Mouse (Mus musculus) midbrain, embryonic 15.5 days (tissue): Measurements from ENCODE around the gene Nsf. TPM values are rescaled to one million over a fixed set of nuclear protein-coding genes. Genes with fewer than 3 reads are reported as not detected.
A peak's percentile ranks its signal among the peaks of the same experiment; 100 is the strongest.

Source experiments
- ATAC-seq: fragments of 200-750 bp; cut with Nextera tagmentation; replicated peaks from 2 replicates; pipeline ENCODE4 v1.8.0; 2017; ENCODE audit warnings: moderate TSS enrichment
- H3K27ac ChIP-seq: fragments of 300-500 bp; sonication (generic); 2 replicates; pipeline ENCODE4 v1.5.1; 2015; ENCODE audit warnings: mild to moderate bottlenecking, inconsistent platforms
- H3K27me3 ChIP-seq: fragments of 300-500 bp; sonication (generic); replicated peaks from 2 replicates; pipeline ENCODE4 v1.6.1; 2015; ENCODE audit warnings: inconsistent platforms
- H3K36me3 ChIP-seq: fragments of 300-500 bp; sonication (generic); replicated peaks from 2 replicates; pipeline ENCODE4 v1.6.1; 2015; ENCODE audit warnings: inconsistent platforms
- H3K4me1 ChIP-seq: fragments of 300-500 bp; sonication (generic); 2 replicates; pipeline ENCODE4 v1.6.1; 2015; ENCODE audit warnings: inconsistent platforms
- H3K4me2 ChIP-seq: fragments of 300-500 bp; sonication (generic); 2 replicates; pipeline ENCODE4 v1.6.1; 2015; ENCODE audit warnings: inconsistent platforms, mild to moderate bottlenecking, moderate library complexity
- H3K4me3 ChIP-seq: fragments of 300-500 bp; sonication (generic); 2 replicates; pipeline ENCODE4 v1.5.1; 2015; ENCODE audit warnings: mild to moderate bottlenecking, inconsistent platforms
- H3K9ac ChIP-seq: fragments of 300-500 bp; sonication (generic); 2 replicates; pipeline ENCODE4 v1.6.1; 2015; ENCODE audit warnings: mild to moderate bottlenecking, inconsistent platforms
- H3K9me3 ChIP-seq: fragments of 300-500 bp; sonication (generic); 2 replicates; pipeline ENCODE4 v1.6.1; 2016; ENCODE audit warnings: inconsistent platforms
- WGBS: fragments of 180-500 bp; shearing (Covaris S2); methylation state at CpG from one replicate; pipeline ENCODE4 v1.1.7; 2015; ENCODE audit warnings: mixed read lengths; 5-methylcytosine and 5-hydroxymethylcytosine counted together
- polyA plus RNA-seq: library from polyadenylated mRNA; unstranded; fragments of >200 nt; fragmentation: Nextera tagmentation; extraction: Ambion mirVana; gene quantifications from 2 replicates; pipeline ENCODE4 v1.2.1, GENCODE M21; 2015

The Nsf gene
- polyA plus RNA-seq, 1 experiment from 2014 or later: 203 TPM

- peaks cover 31% of the 10 kb centered on the region for H3K4me1 ChIP-seq
- no peak overlapping the region for H3K4me3 ChIP-seq
- H3K27ac ChIP-seq: no peak overlapping the region
- H3K9me3 ChIP-seq: no peaks in the 10 kb centered on the region
- WGBS: 80% methylated on average over 3 of the region's 3 CpGs
- no peak overlapping the region for H3K9ac ChIP-seq
- no peaks in the 10 kb centered on the region for H3K27me3 ChIP-seq
- peaks cover 22% of the 10 kb centered on the region for H3K36me3 ChIP-seq
- no peak for ATAC-seq
- no peak overlapping the region for H3K4me2 ChIP-seq
Observed at GRCm38 (mm10) chr11:103970876-103971275, 17.0 kb upstream of the Nsf start.

- no peak overlapping the region for H3K4me2 ChIP-seq
- no peaks in the 10 kb centered on the region for H3K27me3 ChIP-seq
- no peak overlapping the region for H3K4me3 ChIP-seq
- no peak for ATAC-seq
- H3K9me3 ChIP-seq: no peaks in the 10 kb centered on the region
- H3K9ac ChIP-seq: no peak overlapping the region
- H3K27ac ChIP-seq: no peak overlapping the region
- peaks cover 31% of the 10 kb centered on the region for H3K4me1 ChIP-seq
- WGBS: 97% methylated on average over 5 of the region's 5 CpGs
- peaks cover 12% of the 10 kb centered on the region for H3K36me3 ChIP-seq
Observed at GRCm38 (mm10) chr11:103969278-103969677, 15.4 kb upstream of the Nsf start.

- 0 out of 2 replicates have a peak, but pooled peaks have one; percentile 0 for ATAC-seq
- H3K9ac ChIP-seq: peak overlapping the region; percentile 94
- peak overlapping the region; percentile 61 for H3K4me2 ChIP-seq
- H3K4me3 ChIP-seq: peak overlapping the region; percentile 100
- 1% methylated on average over 20 of the region's 20 CpGs for WGBS
- no peaks in the 10 kb centered on the region for H3K27me3 ChIP-seq
- H3K36me3 ChIP-seq: peaks cover 6% of the 10 kb centered on the region; the same call in 1 of the 2 replicates
- peak overlapping the region; percentile 95 for H3K27ac ChIP-seq
- peaks cover 31% of the 10 kb centered on the region for H3K4me1 ChIP-seq
- H3K9me3 ChIP-seq: no peaks in the 10 kb centered on the region
Observed at GRCm38 (mm10) chr11:103967106-103967735, 13.4 kb upstream of the Nsf start.

GRCm38 (mm10) chr11:103956866-103957265 is 3.0 kb upstream of the Nsf start:
- no peaks in the 10 kb centered on the region for H3K9me3 ChIP-seq
- H3K36me3 ChIP-seq: no peaks in the 10 kb centered on the region
- no peak overlapping the region for H3K4me3 ChIP-seq
- H3K27me3 ChIP-seq: no peaks in the 10 kb centered on the region
- H3K9ac ChIP-seq: no peak overlapping the region
- H3K4me2 ChIP-seq: no peak overlapping the region
- H3K27ac ChIP-seq: no peak overlapping the region
- WGBS: 91% methylated on average over 4 of the region's 4 CpGs
- ATAC-seq: no peak
- peaks cover 23% of the 10 kb centered on the region for H3K4me1 ChIP-seq

GRCm38 (mm10) chr11:103953032-103953895 is 592 bp downstream of the Nsf start:
- Histone ChIP-seq H3K4me2 (peak overlapping the region; percentile 68), H3K27me3 (no peaks in the 10 kb centered on the region), H3K9me3 (no peaks in the 10 kb centered on the region), H3K9ac (peak overlapping the region; percentile 91), H3K4me1 (peaks cover 25% of the 10 kb centered on the region), H3K36me3 (no peaks in the 10 kb centered on the region), H3K4me3 (peak overlapping the region; percentile 93), H3K27ac (peak overlapping the region; percentile 90)
- peak; percentile 85 for ATAC-seq
- under 1% methylated on average over 32 of the region's 32 CpGs for WGBS

- WGBS: 35% methylated on average over 5 of the region's 5 CpGs
- H3K27ac ChIP-seq: no peak overlapping the region; the same call in 1 of the 2 replicates
- ATAC-seq: no peak
- H3K4me3 ChIP-seq: peak overlapping the region; percentile 93
- H3K9me3 ChIP-seq: no peaks in the 10 kb centered on the region
- H3K36me3 ChIP-seq: no peaks in the 10 kb centered on the region
- H3K9ac ChIP-seq: peak overlapping the region; percentile 91
- H3K4me1 ChIP-seq: peaks cover 25% of the 10 kb centered on the region
- no peaks in the 10 kb centered on the region for H3K27me3 ChIP-seq
- H3K4me2 ChIP-seq: peak overlapping the region; percentile 68
Observed at GRCm38 (mm10) chr11:103952635-103953031, 1.2 kb downstream of the Nsf start.

GRCm38 (mm10) chr11:103951106-103951505 is 2.8 kb downstream of the Nsf start:
- 77% methylated on average over 7 of the region's 7 CpGs for WGBS
- no peak for ATAC-seq
- H3K9me3 ChIP-seq: no peaks in the 10 kb centered on the region
- peaks cover 25% of the 10 kb centered on the region for H3K4me1 ChIP-seq
- no peaks in the 10 kb centered on the region for H3K36me3 ChIP-seq
- H3K4me2 ChIP-seq: peak overlapping the region; percentile 68; the same call in 1 of the 2 replicates
- no peak overlapping the region for H3K27ac ChIP-seq
- H3K27me3 ChIP-seq: no peaks in the 10 kb centered on the region
- H3K4me3 ChIP-seq: no peak overlapping the region
- H3K9ac ChIP-seq: no peak overlapping the region

- H3K4me2 ChIP-seq: no peak overlapping the region
- H3K27ac ChIP-seq: no peak overlapping the region
- no peaks in the 10 kb centered on the region for H3K9me3 ChIP-seq
- no peak overlapping the region for H3K4me3 ChIP-seq
- WGBS: 93% methylated on average over 7 of the region's 7 CpGs
- no peaks in the 10 kb centered on the region for H3K36me3 ChIP-seq
- peaks cover 25% of the 10 kb centered on the region for H3K4me1 ChIP-seq
- no peak overlapping the region for H3K9ac ChIP-seq
- ATAC-seq: no peak
- no peaks in the 10 kb centered on the region for H3K27me3 ChIP-seq
Observed at GRCm38 (mm10) chr11:103948952-103949351, 4.9 kb downstream of the Nsf start.

GRCm38 (mm10) chr11:103942740-103943139 is 11.1 kb downstream of the Nsf start:
- no peaks in the 10 kb centered on the region for H3K4me1 ChIP-seq
- H3K9me3 ChIP-seq: no peaks in the 10 kb centered on the region
- H3K36me3 ChIP-seq: no peaks in the 10 kb centered on the region
- H3K27ac ChIP-seq: no peak overlapping the region
- H3K4me2 ChIP-seq: no peak overlapping the region
- no peak for ATAC-seq
- 92% methylated on average over 4 of the region's 4 CpGs for WGBS
- H3K4me3 ChIP-seq: no peak overlapping the region
- no peak overlapping the region for H3K9ac ChIP-seq
- no peaks in the 10 kb centered on the region for H3K27me3 ChIP-seq

GRCm38 (mm10) chr11:103941351-103941750 is 12.5 kb downstream of the Nsf start:
- Histone ChIP-seq H3K9ac (no peak overlapping the region), H3K27me3 (no peaks in the 10 kb centered on the region), H3K27ac (no peak overlapping the region), H3K9me3 (no peaks in the 10 kb centered on the region), H3K4me1 (no peaks in the 10 kb centered on the region; the same call in 1 of the 2 replicates), H3K36me3 (no peaks in the 10 kb centered on the region), H3K4me2 (no peak overlapping the region), H3K4me3 (no peak overlapping the region)
- 80% methylated on average over 5 of the region's 5 CpGs for WGBS
- no peak for ATAC-seq

- Histone ChIP-seq H3K4me3 (no peak overlapping the region), H3K9ac (no peak overlapping the region), H3K27me3 (no peaks in the 10 kb centered on the region), H3K36me3 (no peaks in the 10 kb centered on the region), H3K4me1 (no peaks in the 10 kb centered on the region; the same call in 1 of the 2 replicates), H3K9me3 (no peaks in the 10 kb centered on the region), H3K27ac (no peak overlapping the region), H3K4me2 (no peak overlapping the region)
- WGBS: 71% methylated on average over 6 of the region's 6 CpGs
- ATAC-seq: no peak
Observed at GRCm38 (mm10) chr11:103940887-103941286, 13.0 kb downstream of the Nsf start.

GRCm38 (mm10) chr11:103937976-103938728 is 15.7 kb downstream of the Nsf start:
- no peak for ATAC-seq
- no peak overlapping the region for H3K4me2 ChIP-seq

More at GRCm38 (mm10) chr11:103937976-103938728, 15.7 kb downstream of the Nsf start:
- Histone ChIP-seq H3K9ac (no peak overlapping the region), H3K9me3 (no peaks in the 10 kb centered on the region), H3K4me3 (no peak overlapping the region), H3K27me3 (no peaks in the 10 kb centered on the region), H3K4me1 (no peaks in the 10 kb centered on the region; the same call in 1 of the 2 replicates), H3K36me3 (no peaks in the 10 kb centered on the region), H3K27ac (no peak overlapping the region)
- 90% methylated on average over 25 of the region's 25 CpGs for WGBS
